Mouse (Mus musculus) intestine, embryonic 14.5 days (tissue): ENCODE data around the gene Zc3h6. TPM values are rescaled to one million over a fixed set of nuclear protein-coding genes. Genes with fewer than 3 reads are reported as not detected.

Experiments used
- ATAC-seq: fragments of 200-750 bp; cut with Nextera tagmentation; replicated peaks from 2 replicates; pipeline ENCODE4 v1.8.0; 2017; ENCODE audit warnings: low read depth, moderate number of reproducible peaks, moderate TSS enrichment, moderate library complexity; ENCODE audit not compliant: low FRiP score, low TSS enrichment
- DNase-seq: peaks from one replicate; pipeline ENCODE4 v3.0.0-alpha.2; 2018; ENCODE audit warnings: low spot score
- H3K27ac ChIP-seq: fragments of 300-500 bp; sonication (generic); 2 replicates; pipeline ENCODE4 v1.5.1; 2014; ENCODE audit warnings: low read depth, mild to moderate bottlenecking, control low read depth
- H3K27me3 ChIP-seq: fragments of 300-500 bp; sonication (generic); replicated peaks from 2 replicates; pipeline ENCODE4 v1.6.1; 2014; ENCODE audit warnings: low read length, control low read depth; ENCODE audit not compliant: control insufficient read depth, insufficient read depth
- H3K36me3 ChIP-seq: fragments of 300-500 bp; sonication (generic); 2 replicates; pipeline ENCODE4 v1.6.1; 2014; ENCODE audit warnings: low read length, control low read depth; ENCODE audit not compliant: control insufficient read depth, insufficient read depth
- H3K4me1 ChIP-seq: fragments of 300-500 bp; sonication (generic); replicated peaks from 2 replicates; pipeline ENCODE4 v1.6.1; 2014; ENCODE audit warnings: low read length, control low read depth, mixed read lengths; ENCODE audit not compliant: control insufficient read depth, insufficient read depth
- H3K4me2 ChIP-seq: fragments of 300-500 bp; sonication (generic); 2 replicates; pipeline ENCODE4 v1.6.1; 2014; ENCODE audit warnings: low read length
- H3K4me3 ChIP-seq: fragments of 300-500 bp; sonication (generic); 2 replicates; pipeline ENCODE4 v1.5.1; 2014; ENCODE audit warnings: low read depth, low read length, control low read depth, mixed read lengths
- H3K9ac ChIP-seq: fragments of 300-500 bp; sonication (generic); 2 replicates; pipeline ENCODE4 v1.6.1; 2014; ENCODE audit warnings: mild to moderate bottlenecking, low read length
- H3K9me3 ChIP-seq: fragments of 300-500 bp; sonication (generic); 2 replicates; pipeline ENCODE4 v1.6.1; 2016; ENCODE audit warnings: low read length, control low read depth; ENCODE audit not compliant: control insufficient read depth
- WGBS: fragments of 180-500 bp; shearing (Covaris S2); extraction: QIAGEN DNeasy Blood & Tissue Kit; methylation state at CpG from one replicate; pipeline ENCODE4 v1.1.7; 2014; 5-methylcytosine and 5-hydroxymethylcytosine counted together
- polyA plus RNA-seq: library from polyadenylated mRNA; unstranded; fragments of >200 nt; fragmentation: Nextera tagmentation; extraction: Ambion mirVana; gene quantifications from 2 replicates; pipeline ENCODE4 v1.2.1, GENCODE M21; 2014

Zc3h6 gene
- polyA plus RNA-seq, 1 experiment from 2014 or later: 1.7 TPM

DNA sequence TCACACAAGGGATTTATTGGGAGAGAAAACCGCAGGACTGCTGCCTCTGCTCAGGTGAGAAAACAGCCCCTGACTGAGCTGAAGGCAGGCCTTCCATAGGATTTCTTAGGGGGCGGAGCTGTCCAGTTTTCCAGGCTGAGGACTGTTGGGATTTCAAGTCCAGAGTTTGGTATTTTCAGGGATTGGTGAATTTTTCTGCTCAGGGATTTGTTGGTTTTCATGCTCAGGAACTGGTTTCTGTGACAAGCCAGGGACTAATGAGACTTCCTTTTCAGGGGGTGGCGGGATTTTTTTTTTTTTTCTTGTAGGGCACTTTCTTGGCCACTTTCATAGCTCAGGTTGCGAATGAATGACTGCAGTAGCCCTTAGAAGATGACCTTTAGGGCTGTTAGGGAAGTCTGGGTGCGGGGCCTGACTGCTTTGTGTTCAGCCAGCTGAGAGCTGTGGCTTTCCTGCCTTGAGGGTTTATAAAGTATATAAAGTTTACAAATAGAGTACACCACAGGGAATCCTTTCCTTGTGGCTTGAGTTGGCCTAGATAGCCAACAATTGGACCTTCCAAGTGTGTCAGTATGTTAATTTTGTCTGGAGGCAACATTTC lies 1.6 kb upstream of the Zc3h6 start:
- H3K4me3 ChIP-seq: no peak overlapping the region
- no peaks in the 10 kb centered on the region for H3K27me3 ChIP-seq
- no peak overlapping the region; the same call in 1 of the 2 replicates for H3K9ac ChIP-seq
- ATAC-seq: no peak
- peak overlapping the region; percentile 100 for H3K27ac ChIP-seq
- H3K9me3 ChIP-seq: no peaks in the 10 kb centered on the region
- H3K4me2 ChIP-seq: peak overlapping the region; percentile 60
- WGBS: 59% methylated on average over 5 of the region's 5 CpGs
- peaks cover 7% of the 10 kb centered on the region for H3K4me1 ChIP-seq
- H3K36me3 ChIP-seq: no peaks in the 10 kb centered on the region
- no peak for DNase-seq

DNA sequence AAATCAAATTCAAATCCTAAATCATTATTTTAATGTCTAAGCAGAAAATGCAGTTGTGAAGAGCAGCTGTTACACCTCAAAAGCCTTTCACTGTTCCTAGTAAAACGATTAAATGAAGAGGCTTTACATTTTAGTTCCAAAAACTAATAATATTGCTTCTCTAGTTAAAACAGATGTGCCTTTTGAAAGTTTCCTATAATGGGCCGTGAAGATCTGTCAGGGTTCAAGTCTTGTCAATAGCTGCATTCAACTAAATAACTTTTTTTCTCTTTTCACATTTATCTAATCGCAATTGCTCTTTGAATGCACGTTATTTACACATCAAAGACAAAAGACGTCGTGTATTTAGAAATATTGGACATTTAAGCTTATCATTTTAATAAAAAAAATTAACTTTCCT lies 966 bp upstream of the Zc3h6 start:
- Histone ChIP-seq H3K4me3 (peak overlapping the region; percentile 81), H3K9me3 (no peaks in the 10 kb centered on the region), H3K4me1 (peaks cover 7% of the 10 kb centered on the region), H3K9ac (peak overlapping the region; percentile 99), H3K4me2 (peak overlapping the region; percentile 60), H3K36me3 (no peaks in the 10 kb centered on the region), H3K27ac (peak overlapping the region; percentile 100; the same call in 1 of the 2 replicates), H3K27me3 (no peaks in the 10 kb centered on the region)
- ATAC-seq (no peak), DNase-seq (no peak)
- 14% methylated on average over 6 of the region's 6 CpGs for WGBS

DNA sequence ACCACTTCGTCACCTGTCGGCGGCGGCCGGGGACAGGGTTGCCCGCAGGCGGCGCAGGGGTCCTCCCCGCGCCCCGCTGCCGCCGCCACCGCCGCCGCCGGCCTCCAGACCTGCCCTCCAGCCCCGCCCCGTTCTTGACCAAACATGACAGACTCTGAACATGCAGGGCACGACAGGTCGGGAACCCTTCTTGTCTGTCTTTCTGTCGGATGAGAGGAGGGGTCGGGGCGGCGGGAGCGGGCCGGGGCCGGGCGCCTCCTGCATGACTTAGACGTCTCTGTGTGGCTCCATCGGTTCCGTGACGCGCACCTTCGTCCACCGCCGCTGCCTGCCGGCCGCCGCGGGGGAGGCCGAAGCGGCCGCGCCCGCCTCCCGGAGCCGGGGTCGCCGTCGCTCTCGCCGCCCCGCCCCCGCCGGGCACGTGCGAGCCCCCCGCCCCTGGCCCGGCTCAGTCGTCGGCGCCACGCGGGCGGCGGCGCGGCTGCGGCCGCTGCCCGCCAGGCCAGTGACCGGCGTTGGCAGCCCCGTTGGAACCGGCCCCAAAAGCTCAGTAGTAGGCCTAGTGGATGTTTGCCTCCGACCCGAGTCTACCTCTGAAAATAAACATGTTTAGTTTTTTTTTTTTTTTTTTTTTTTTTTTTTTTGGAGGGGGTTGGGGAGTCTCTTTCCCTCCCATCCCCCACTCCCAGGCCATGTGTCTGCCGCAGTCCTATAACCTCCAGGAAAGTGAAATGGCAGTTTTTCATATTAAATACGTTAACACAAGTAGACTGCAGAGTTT lies 649 bp downstream of the Zc3h6 start, which contains the start of gene Gm10762:
Gm10762 (minus strand) TSS at position 65 of the 781 bp plus-strand sequence.
- DNase-seq (peak; percentile 92), ATAC-seq (peak; percentile 81)
- Histone ChIP-seq H3K4me3 (peak within 1 kb of the TSS; percentile 81), H3K9me3 (no peaks in the 10 kb centered on the region), H3K27ac (peak within 1 kb of the TSS; percentile 100), H3K27me3 (no peaks in the 10 kb centered on the region), H3K9ac (peak within 1 kb of the TSS; percentile 99), H3K4me2 (peak within 1 kb of the TSS; percentile 60), H3K36me3 (no peaks in the 10 kb centered on the region), H3K4me1 (peaks cover 7% of the 10 kb centered on the region)
- under 1% methylated on average over 66 of the region's 80 CpGs for WGBS

DNA sequence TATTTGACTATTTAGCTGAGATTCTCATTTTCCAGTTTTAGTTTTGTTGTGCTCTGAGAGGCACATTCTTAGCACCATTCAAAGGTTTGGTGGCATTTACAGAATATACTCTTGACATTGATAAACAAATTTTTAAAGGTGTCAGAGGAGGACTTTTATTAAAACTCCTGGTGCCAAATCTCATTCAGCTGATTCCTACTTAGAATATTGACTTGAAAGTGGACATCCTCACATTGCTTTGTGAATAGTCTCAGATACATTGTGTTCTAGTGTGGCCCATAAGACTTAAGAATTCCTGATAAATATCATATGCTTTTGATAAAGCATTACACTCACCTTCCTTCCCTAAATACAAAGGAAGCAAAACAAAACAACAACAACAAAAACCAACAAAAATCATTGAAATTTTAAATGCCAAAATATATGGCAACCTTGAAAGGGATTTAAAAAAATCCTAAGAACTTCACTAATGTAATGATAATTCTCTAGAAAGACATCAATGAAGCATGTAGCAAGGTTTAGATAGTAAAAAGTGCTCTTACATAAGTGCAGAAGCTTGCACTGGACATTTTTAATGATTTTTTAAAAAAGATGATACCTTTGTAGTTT lies 1.4 kb downstream of the Zc3h6 start:
- Histone ChIP-seq H3K4me1 (peaks cover 7% of the 10 kb centered on the region), H3K27me3 (no peaks in the 10 kb centered on the region), H3K4me2 (peak overlapping the region; percentile 60), H3K4me3 (peak overlapping the region; percentile 81), H3K36me3 (no peaks in the 10 kb centered on the region), H3K9ac (peak overlapping the region; percentile 99), H3K27ac (peak overlapping the region; percentile 100; the same call in 1 of the 2 replicates), H3K9me3 (no peaks in the 10 kb centered on the region)
- ATAC-seq: no peak
- no peak for DNase-seq

DNA sequence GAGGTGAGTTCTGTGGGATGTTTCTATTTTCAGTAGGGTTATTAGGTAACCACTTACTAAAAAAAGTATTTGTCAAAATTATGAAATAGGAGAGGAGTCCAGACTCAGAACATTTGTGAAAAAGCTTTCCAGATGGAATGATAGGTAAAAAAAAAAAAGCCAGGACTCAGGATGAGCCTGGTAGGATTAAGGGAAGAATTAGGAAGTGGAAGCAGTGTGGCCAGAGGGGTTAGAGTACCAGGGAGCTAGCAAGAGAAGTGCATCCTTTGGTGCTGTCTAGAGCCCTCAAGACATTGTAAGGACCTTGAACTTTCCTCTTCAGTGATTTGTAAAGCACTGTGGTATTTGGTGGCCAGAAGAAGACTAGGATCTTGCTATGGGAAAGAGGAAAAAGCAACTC lies 5.1 kb downstream of the Zc3h6 start:
- ATAC-seq (no peak), DNase-seq (no peak)
- no peaks in the 10 kb centered on the region for H3K36me3 ChIP-seq
- H3K4me2 ChIP-seq: no peak overlapping the region
- no peak overlapping the region for H3K27ac ChIP-seq
- no peak overlapping the region for H3K4me3 ChIP-seq
- H3K4me1 ChIP-seq: no peaks in the 10 kb centered on the region
- no peaks in the 10 kb centered on the region for H3K27me3 ChIP-seq
- H3K9me3 ChIP-seq: no peaks in the 10 kb centered on the region
- H3K9ac ChIP-seq: no peak overlapping the region

DNA sequence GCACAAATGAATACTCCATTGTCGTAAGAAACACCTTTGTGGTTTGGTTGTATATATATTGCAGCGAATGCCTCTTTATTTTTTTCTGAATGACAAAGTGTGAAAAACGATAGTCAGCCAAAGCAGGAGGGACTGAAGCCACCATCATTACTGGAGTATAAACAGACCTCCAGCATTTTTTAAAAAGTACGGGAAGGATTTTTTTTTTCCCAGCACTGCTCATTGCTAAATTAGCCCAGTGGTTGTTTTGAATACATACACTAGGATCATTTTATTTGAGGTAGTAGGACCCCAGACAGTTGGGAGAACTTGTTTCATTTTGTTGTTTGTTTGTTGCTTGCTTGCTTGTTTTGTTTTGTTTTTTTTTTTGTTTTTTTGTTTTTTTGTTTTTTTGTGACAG lies 8.4 kb downstream of the Zc3h6 start:
- no peak for DNase-seq
- ATAC-seq: no peak
- Histone ChIP-seq H3K4me3 (no peak overlapping the region), H3K4me2 (no peak overlapping the region), H3K4me1 (no peaks in the 10 kb centered on the region), H3K9ac (no peak overlapping the region), H3K9me3 (no peaks in the 10 kb centered on the region), H3K36me3 (no peaks in the 10 kb centered on the region), H3K27me3 (no peaks in the 10 kb centered on the region), H3K27ac (no peak overlapping the region)
- WGBS: 54% methylated on average over 4 of the region's 4 CpGs

DNA sequence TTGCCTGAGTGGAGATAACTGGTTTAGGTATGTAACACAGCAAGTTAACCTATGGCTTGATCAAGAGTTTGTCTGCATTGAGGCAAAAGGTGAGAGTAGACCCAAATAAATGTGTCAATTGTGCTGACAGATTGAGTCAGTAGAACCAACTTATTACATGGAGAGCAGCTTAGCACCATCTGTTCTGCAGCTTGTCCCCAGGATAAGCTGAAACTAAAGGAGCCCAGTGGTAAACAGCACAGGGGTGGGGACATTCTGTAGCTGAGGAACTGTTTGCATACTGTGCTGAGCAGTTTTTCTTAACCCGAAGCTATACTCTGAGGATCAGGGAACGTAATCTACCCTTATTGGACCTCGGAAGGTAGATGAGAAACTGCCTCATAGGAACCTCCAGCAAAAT lies 17.5 kb downstream of the Zc3h6 start:
- H3K27me3 ChIP-seq: no peaks in the 10 kb centered on the region
- H3K9ac ChIP-seq: no peak overlapping the region
- H3K4me3 ChIP-seq: no peak overlapping the region
- no peak overlapping the region for H3K27ac ChIP-seq
- no peak for DNase-seq
- no peaks in the 10 kb centered on the region for H3K9me3 ChIP-seq
- H3K36me3 ChIP-seq: no peaks in the 10 kb centered on the region
- H3K4me2 ChIP-seq: no peak overlapping the region
- no peaks in the 10 kb centered on the region for H3K4me1 ChIP-seq
- ATAC-seq: no peak
- 82% methylated on average over 3 of the region's 3 CpGs for WGBS

DNA sequence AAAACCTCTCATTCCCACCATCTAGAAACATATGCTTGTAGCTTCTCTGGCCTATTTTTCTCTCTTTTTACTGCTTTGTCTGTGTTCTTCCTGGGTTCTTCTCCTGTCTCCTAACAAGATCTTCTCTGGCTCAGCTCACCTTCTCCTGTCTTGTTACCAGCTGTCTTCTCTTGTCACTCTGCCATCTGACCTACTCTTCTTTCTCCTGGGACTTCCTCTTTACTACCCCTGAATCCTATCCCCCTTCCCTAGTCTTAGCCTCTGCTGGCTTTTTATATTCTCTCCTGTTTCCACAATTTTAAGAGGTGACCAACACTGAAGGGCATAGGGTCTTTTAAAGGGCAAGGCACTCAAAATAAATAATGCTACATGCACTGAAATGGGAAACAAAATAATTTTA lies 37.7 kb downstream of the Zc3h6 start:
- Histone ChIP-seq H3K36me3 (no peaks in the 10 kb centered on the region), H3K4me1 (no peaks in the 10 kb centered on the region), H3K4me2 (no peak overlapping the region), H3K9me3 (no peaks in the 10 kb centered on the region), H3K27me3 (no peaks in the 10 kb centered on the region), H3K9ac (no peak overlapping the region), H3K27ac (no peak overlapping the region), H3K4me3 (no peak overlapping the region)
- ATAC-seq (no peak), DNase-seq (no peak)
